Mouse (Mus musculus) limb, embryonic 13.5 days (tissue): ENCODE measurements around the gene Pdzd2. TPM values are rescaled to one million over a fixed set of nuclear protein-coding genes. Genes with fewer than 3 reads are reported as not detected.

Source experiments
- ATAC-seq: fragments of 200-750 bp; cut with Nextera tagmentation; 2 replicates; pipeline ENCODE4 v1.8.0; 2017; ENCODE audit warnings: low read depth, moderate number of reproducible peaks, moderate TSS enrichment; ENCODE audit not compliant: low FRiP score
- H3K27ac ChIP-seq: fragments of 300-500 bp; sonication (generic); 2 replicates; pipeline ENCODE4 v1.5.1; 2015; ENCODE audit warnings: inconsistent platforms, mild to moderate bottlenecking, moderate library complexity
- H3K27me3 ChIP-seq: fragments of 300-500 bp; sonication (generic); 2 replicates; pipeline ENCODE4 v1.6.1; 2015; ENCODE audit warnings: mild to moderate bottlenecking, inconsistent platforms
- H3K36me3 ChIP-seq: fragments of 300-500 bp; sonication (generic); 2 replicates; pipeline ENCODE4 v1.6.1; 2015; ENCODE audit warnings: inconsistent platforms, mild to moderate bottlenecking, moderate library complexity
- H3K4me1 ChIP-seq: fragments of 300-500 bp; sonication (generic); 2 replicates; pipeline ENCODE4 v1.6.1; 2015; ENCODE audit warnings: inconsistent platforms
- H3K4me2 ChIP-seq: fragments of 300-500 bp; sonication (generic); replicated peaks from 2 replicates; pipeline ENCODE4 v1.6.1; 2015; ENCODE audit warnings: inconsistent platforms, mild to moderate bottlenecking, moderate library complexity
- H3K4me3 ChIP-seq: fragments of 300-500 bp; sonication (generic); 2 replicates; pipeline ENCODE4 v1.5.1; 2015; ENCODE audit warnings: moderate library complexity, mild to moderate bottlenecking, inconsistent platforms
- H3K9ac ChIP-seq: fragments of 300-500 bp; sonication (generic); 2 replicates; pipeline ENCODE4 v1.6.1; 2015; ENCODE audit warnings: mild to moderate bottlenecking, inconsistent platforms
- H3K9me3 ChIP-seq: fragments of 300-500 bp; sonication (generic); 2 replicates; pipeline ENCODE4 v1.6.1; 2016; ENCODE audit warnings: inconsistent platforms
- WGBS: fragments of 180-500 bp; shearing (Covaris S2); methylation state at CpG from one replicate; pipeline ENCODE4 v1.1.7; 2015; 5-methylcytosine and 5-hydroxymethylcytosine counted together
- polyA plus RNA-seq: library from polyadenylated mRNA; unstranded; fragments of >200 nt; fragmentation: Nextera tagmentation; extraction: Ambion mirVana; gene quantifications from 2 replicates; pipeline ENCODE4 v1.2.1, GENCODE M21; 2015

The Pdzd2 gene
- polyA plus RNA-seq, 1 experiment from 2014 or later: 28.6 TPM

DNA sequence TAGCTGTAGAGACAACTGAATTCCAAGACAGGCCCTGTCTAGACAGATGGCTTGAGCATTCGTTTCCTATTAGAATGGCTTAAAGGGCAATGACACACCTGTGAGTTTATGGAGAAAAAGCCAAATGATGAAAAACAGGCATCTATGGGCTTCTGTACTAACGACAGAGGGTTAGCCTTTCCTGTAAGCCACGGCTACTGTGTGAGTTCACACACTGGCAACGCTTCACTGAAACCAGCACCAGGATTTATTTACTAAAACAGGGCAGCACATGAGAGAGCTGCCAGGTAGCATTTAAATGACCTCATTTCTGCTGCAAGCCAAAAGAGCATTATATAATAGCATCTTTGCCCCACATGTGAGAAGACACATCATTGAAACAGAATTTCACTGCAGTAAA, 288.3 kb downstream of the Pdzd2 start:
- Histone ChIP-seq H3K4me1 (peaks cover 51% of the 10 kb centered on the region), H3K27ac (0 out of 2 replicates have a peak overlapping the region, but pooled peaks have one; percentile 22), H3K9ac (no peak overlapping the region), H3K27me3 (0 out of 2 replicates have a peak, but pooled peaks cover 3% of the 10 kb centered on the region), H3K4me3 (no peak overlapping the region), H3K36me3 (no peaks in the 10 kb centered on the region), H3K9me3 (no peaks in the 10 kb centered on the region), H3K4me2 (no peak overlapping the region)
- WGBS: 21% methylated on average over 4 of the region's 4 CpGs
- ATAC-seq: peak; percentile 37; the same call in 1 of the 2 replicates

DNA sequence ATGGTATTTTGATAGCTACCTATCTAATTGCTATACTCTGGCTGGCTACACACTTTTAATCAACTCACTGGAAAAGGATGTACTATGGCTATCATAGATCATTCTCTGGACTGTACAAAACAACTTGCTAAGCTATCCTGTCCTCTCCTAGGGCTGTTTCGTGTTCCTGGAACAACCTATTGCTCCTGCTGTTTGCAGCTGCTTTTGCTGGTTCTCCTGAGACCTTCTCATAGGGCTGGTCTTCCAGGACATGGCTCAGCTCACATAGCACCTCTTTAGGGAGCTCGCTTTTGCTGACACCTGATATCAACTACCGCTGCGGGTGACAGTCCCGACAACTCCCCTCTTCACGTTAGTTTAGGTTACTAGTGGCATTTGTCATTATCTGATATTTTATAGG, 288.9 kb downstream of the Pdzd2 start:
- WGBS: 27% methylated on average over 6 of the region's 6 CpGs
- Histone ChIP-seq H3K4me3 (no peak overlapping the region), H3K27ac (0 out of 2 replicates have a peak overlapping the region, but pooled peaks have one; percentile 22), H3K9me3 (no peaks in the 10 kb centered on the region), H3K36me3 (no peaks in the 10 kb centered on the region), H3K9ac (no peak overlapping the region), H3K4me2 (no peak overlapping the region), H3K27me3 (0 out of 2 replicates have a peak, but pooled peaks cover 3% of the 10 kb centered on the region), H3K4me1 (peaks cover 52% of the 10 kb centered on the region)
- ATAC-seq: no peak

DNA sequence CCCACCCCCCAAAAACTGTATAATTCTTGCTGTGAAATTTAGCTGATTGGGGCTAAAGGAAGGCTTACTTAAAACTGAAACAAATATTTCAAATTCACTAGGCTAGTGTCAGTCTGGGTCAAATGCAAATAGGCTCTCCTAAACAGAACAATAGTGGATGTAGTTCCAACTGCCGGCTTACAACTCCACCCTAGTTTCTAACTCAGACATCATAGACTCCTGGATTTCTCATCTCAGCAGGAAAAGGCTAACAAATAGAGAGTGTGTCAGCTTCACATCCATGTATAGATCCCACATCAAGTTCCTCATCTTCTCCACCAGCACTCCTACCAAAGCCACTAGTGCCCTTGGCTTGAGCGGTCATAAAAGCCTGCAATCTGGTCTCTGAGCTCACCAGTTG, 290.4 kb downstream of the Pdzd2 start:
- H3K4me2 ChIP-seq: no peak overlapping the region
- ATAC-seq: no peak
- peaks cover 42% of the 10 kb centered on the region for H3K4me1 ChIP-seq
- H3K4me3 ChIP-seq: no peak overlapping the region
- no peak overlapping the region for H3K9ac ChIP-seq
- no peaks in the 10 kb centered on the region for H3K36me3 ChIP-seq
- no peak overlapping the region for H3K27ac ChIP-seq
- no peaks in the 10 kb centered on the region for H3K9me3 ChIP-seq
- WGBS: 87% methylated on average over 2 of the region's 2 CpGs
- H3K27me3 ChIP-seq: 0 out of 2 replicates have a peak, but pooled peaks cover under 1% of the 10 kb centered on the region

GRCm38 (mm10) chr15:12447021-12447434, 292.7 kb downstream of the Pdzd2 start:
- Histone ChIP-seq H3K27ac (peak overlapping the region; percentile 74; the same call in 1 of the 2 replicates), H3K27me3 (no peaks in the 10 kb centered on the region), H3K9ac (no peak overlapping the region), H3K36me3 (0 out of 2 replicates have a peak, but pooled peaks cover 5% of the 10 kb centered on the region), H3K4me3 (no peak overlapping the region), H3K4me2 (peak overlapping the region; percentile 38), H3K4me1 (peaks cover 34% of the 10 kb centered on the region), H3K9me3 (no peaks in the 10 kb centered on the region)
- 42% methylated on average over 10 of the region's 10 CpGs for WGBS
- peak; percentile 78 for ATAC-seq

DNA sequence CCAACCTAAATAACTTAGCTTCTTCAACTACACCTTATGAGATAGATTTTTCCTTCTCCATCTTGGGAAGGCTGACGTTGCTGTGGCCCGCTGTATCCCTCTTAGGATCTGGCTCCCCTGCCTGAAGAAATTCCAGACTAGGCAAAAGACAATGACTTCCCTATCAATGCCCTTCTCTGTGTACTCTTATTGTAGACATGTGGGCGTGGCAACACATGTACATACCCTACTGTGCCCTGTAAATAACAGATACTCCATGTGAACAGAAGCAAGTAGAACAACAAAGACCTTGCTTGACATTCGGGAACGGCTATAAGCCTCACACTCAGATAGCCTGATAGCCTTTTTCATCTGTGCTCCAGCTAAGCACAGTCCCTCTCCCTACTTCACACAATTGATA, 295.2 kb downstream of the Pdzd2 start:
- no peak overlapping the region for H3K27ac ChIP-seq
- ATAC-seq: no peak
- WGBS: 83% methylated on average over 5 of the region's 5 CpGs
- no peaks in the 10 kb centered on the region for H3K27me3 ChIP-seq
- peaks cover 12% of the 10 kb centered on the region; the same call in 1 of the 2 replicates for H3K36me3 ChIP-seq
- peaks cover 16% of the 10 kb centered on the region for H3K4me1 ChIP-seq
- no peak overlapping the region for H3K9ac ChIP-seq
- H3K9me3 ChIP-seq: no peaks in the 10 kb centered on the region
- no peak overlapping the region for H3K4me2 ChIP-seq
- H3K4me3 ChIP-seq: no peak overlapping the region

GRCm38 (mm10) chr15:12439351-12439751, 300.4 kb downstream of the Pdzd2 start:
- Histone ChIP-seq H3K27me3 (no peaks in the 10 kb centered on the region), H3K4me2 (no peak overlapping the region), H3K4me3 (no peak overlapping the region), H3K9ac (no peak overlapping the region), H3K9me3 (no peaks in the 10 kb centered on the region), H3K27ac (no peak overlapping the region), H3K4me1 (peaks cover 17% of the 10 kb centered on the region), H3K36me3 (peaks cover 12% of the 10 kb centered on the region; the same call in 1 of the 2 replicates)
- no peak for ATAC-seq
- 63% methylated on average over 6 of the region's 6 CpGs for WGBS

- H3K36me3 ChIP-seq: peaks cover 12% of the 10 kb centered on the region; the same call in 1 of the 2 replicates
- H3K4me2 ChIP-seq: no peak overlapping the region
- no peak overlapping the region for H3K9ac ChIP-seq
- H3K9me3 ChIP-seq: no peaks in the 10 kb centered on the region
- ATAC-seq: no peak
- H3K4me3 ChIP-seq: no peak overlapping the region
- no peak overlapping the region for H3K27ac ChIP-seq
- 71% methylated on average over 6 of the region's 6 CpGs for WGBS
- H3K4me1 ChIP-seq: peaks cover 23% of the 10 kb centered on the region
- no peaks in the 10 kb centered on the region for H3K27me3 ChIP-seq
Observed at GRCm38 (mm10) chr15:12438691-12439090, 301.0 kb downstream of the Pdzd2 start.

DNA sequence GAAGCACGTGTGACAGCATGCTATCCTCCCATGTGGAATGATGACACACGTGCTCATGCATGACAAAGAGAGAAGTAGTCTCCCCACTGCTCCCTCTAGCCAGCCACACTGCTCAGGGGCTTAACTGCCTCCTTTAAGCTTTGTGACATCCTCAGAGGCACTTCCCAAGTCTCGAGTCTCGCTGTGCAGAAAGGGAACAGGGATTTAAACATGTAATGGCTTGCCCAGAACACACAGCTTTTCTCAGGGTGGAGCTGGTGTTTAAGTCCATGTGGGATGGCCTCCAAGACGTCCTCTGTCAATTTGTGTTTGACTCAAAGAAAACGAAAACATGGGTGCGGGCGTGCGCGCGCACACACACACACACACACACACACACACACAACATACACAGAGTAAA, 301.6 kb downstream of the Pdzd2 start:
- WGBS: 74% methylated on average over 11 of the region's 11 CpGs
- no peak overlapping the region for H3K4me2 ChIP-seq
- H3K36me3 ChIP-seq: peaks cover 12% of the 10 kb centered on the region; the same call in 1 of the 2 replicates
- no peak overlapping the region; the same call in 1 of the 2 replicates for H3K9ac ChIP-seq
- no peaks in the 10 kb centered on the region for H3K9me3 ChIP-seq
- H3K27me3 ChIP-seq: no peaks in the 10 kb centered on the region
- H3K4me1 ChIP-seq: peaks cover 26% of the 10 kb centered on the region
- no peak overlapping the region for H3K4me3 ChIP-seq
- H3K27ac ChIP-seq: 0 out of 2 replicates have a peak overlapping the region, but pooled peaks have one; percentile 22
- no peak for ATAC-seq

- H3K4me3 ChIP-seq: no peak overlapping the region
- H3K4me1 ChIP-seq: peaks cover 29% of the 10 kb centered on the region
- no peaks in the 10 kb centered on the region for H3K36me3 ChIP-seq
- no peak overlapping the region for H3K27ac ChIP-seq
- no peak overlapping the region for H3K9ac ChIP-seq
- WGBS: 79% methylated on average over 8 of the region's 8 CpGs
- no peak overlapping the region for H3K4me2 ChIP-seq
- H3K27me3 ChIP-seq: no peaks in the 10 kb centered on the region
- H3K9me3 ChIP-seq: no peaks in the 10 kb centered on the region
- no peak for ATAC-seq
Observed at GRCm38 (mm10) chr15:12435910-12436309, 303.8 kb downstream of the Pdzd2 start.

DNA sequence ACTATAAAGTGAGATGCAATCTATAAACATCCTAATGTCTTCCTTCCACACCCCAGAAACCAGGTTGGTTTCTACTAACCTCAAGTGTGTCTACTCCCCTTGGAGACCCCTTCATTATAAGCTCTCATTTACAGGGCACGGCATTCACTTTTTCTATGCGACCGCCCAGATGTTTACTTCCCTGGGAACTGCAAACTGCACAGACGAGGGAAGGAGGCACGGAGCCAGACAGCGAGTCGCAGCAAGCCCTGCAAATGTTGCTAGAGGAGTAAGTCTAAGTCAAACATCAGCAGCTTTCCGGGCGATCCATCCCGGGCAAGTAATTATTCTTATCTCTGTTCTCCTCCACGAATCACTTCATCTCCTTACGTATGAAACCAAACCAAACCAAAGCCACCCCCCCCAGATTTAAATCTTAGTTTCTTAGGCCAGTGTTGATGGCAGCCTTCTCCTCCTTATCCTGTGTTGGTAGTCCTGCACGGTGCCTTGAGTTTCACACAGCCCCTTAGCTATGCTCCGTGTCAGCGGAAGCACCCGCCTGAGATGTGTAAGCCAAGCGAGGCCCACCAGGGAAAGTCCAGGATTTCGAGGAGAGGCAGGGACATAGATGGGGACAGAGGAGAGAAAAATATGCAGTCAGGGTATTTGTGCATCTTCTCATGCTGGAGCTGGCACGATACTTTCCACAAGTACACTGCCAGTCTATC, 305.7 kb downstream of the Pdzd2 start:
- Histone ChIP-seq H3K4me2 (no peak overlapping the region), H3K27ac (no peak overlapping the region), H3K4me1 (peaks cover 40% of the 10 kb centered on the region)

GRCm38 (mm10) chr15:12432879-12433278, 306.8 kb downstream of the Pdzd2 start:
- Histone ChIP-seq H3K9me3 (no peaks in the 10 kb centered on the region), H3K27ac (no peak overlapping the region), H3K36me3 (no peaks in the 10 kb centered on the region), H3K4me2 (no peak overlapping the region), H3K4me3 (no peak overlapping the region), H3K27me3 (no peaks in the 10 kb centered on the region), H3K4me1 (peaks cover 47% of the 10 kb centered on the region), H3K9ac (no peak overlapping the region)
- ATAC-seq: no peak

More for the DNA sequence above, 305.7 kb downstream of the Pdzd2 start:
- H3K4me3 ChIP-seq: no peak overlapping the region
- no peak overlapping the region for H3K9ac ChIP-seq
- ATAC-seq: no peak
- no peaks in the 10 kb centered on the region for H3K36me3 ChIP-seq
- H3K27me3 ChIP-seq: no peaks in the 10 kb centered on the region
- 47% methylated on average over 19 of the region's 19 CpGs for whole genome bisulfite sequencing
- no peaks in the 10 kb centered on the region for H3K9me3 ChIP-seq

GRCm38 (mm10) chr15:12432320-12432719, 307.4 kb downstream of the Pdzd2 start:
- Histone ChIP-seq H3K4me3 (no peak overlapping the region), H3K4me1 (peaks cover 49% of the 10 kb centered on the region), H3K36me3 (no peaks in the 10 kb centered on the region), H3K27ac (no peak overlapping the region), H3K4me2 (no peak overlapping the region), H3K9me3 (no peaks in the 10 kb centered on the region), H3K9ac (no peak overlapping the region), H3K27me3 (no peaks in the 10 kb centered on the region)
- ATAC-seq: no peak
- WGBS: 94% methylated on average over 1 of the region's 1 CpGs
